Mouse (Mus musculus): ENCODE measurements around the gene Tbc1d10a. TPM values are rescaled to one million over a fixed set of nuclear protein-coding genes. Genes with fewer than 3 reads are reported as not detected.

The Tbc1d10a gene
- polyA plus RNA-seq, 1 experiment from 2014 or later: 13.6 TPM

GRCm38 (mm10) chr11:4190677-4191076 lies 4.1 kb downstream of the Tbc1d10a start:
- 82% methylated on average over 3 of the region's 3 CpGs for WGBS

GRCm38 (mm10) chr11:4192757-4193156 lies 6.2 kb downstream of the Tbc1d10a start:
- DNase-seq (ENCODE audit: low spot score) (no peak), ATAC-seq (replicated peaks; ENCODE audit: low FRiP score) (no peak)
- Histone ChIP-seq H3K4me3 (ENCODE audit: low read depth, low read length) (no peak overlapping the region), H3K4me2 (no peak overlapping the region), H3K9ac (ENCODE audit: low read depth, low read length) (no peak overlapping the region), H3K36me3 (ENCODE audit: control insufficient read depth, insufficient read depth, low read length) (no peaks in the 10 kb centered on the region), H3K4me1 (replicated peaks; ENCODE audit: control insufficient read depth, insufficient read depth, low read length) (peaks cover 5% of the 10 kb centered on the region; the same call in 1 of the 2 replicates), H3K27ac (ENCODE audit: low read depth, low read length) (no peak overlapping the region), H3K9me3 (ENCODE audit: control insufficient read depth, low read length) (no peaks in the 10 kb centered on the region), H3K27me3 (replicated peaks; ENCODE audit: control insufficient read depth, insufficient read depth, low read length) (no peaks in the 10 kb centered on the region)
- WGBS: 81% methylated on average over 3 of the region's 3 CpGs

More at GRCm38 (mm10) chr11:4190677-4191076, 4.1 kb downstream of the Tbc1d10a start:
- no peaks in the 10 kb centered on the region for H3K9me3 ChIP-seq (ENCODE audit: control insufficient read depth, low read length)
- no peak overlapping the region for H3K9ac ChIP-seq (ENCODE audit: low read depth, low read length)
- no peak overlapping the region for H3K4me2 ChIP-seq
- no peak overlapping the region for H3K27ac ChIP-seq (ENCODE audit: low read depth, low read length)
- H3K27me3 ChIP-seq (replicated peaks; ENCODE audit: control insufficient read depth, insufficient read depth, low read length): no peaks in the 10 kb centered on the region
- H3K36me3 ChIP-seq (ENCODE audit: control insufficient read depth, insufficient read depth, low read length): no peaks in the 10 kb centered on the region
- H3K4me1 ChIP-seq (replicated peaks; ENCODE audit: control insufficient read depth, insufficient read depth, low read length): peaks cover 12% of the 10 kb centered on the region
- ATAC-seq (replicated peaks; ENCODE audit: low FRiP score) (no peak), DNase-seq (ENCODE audit: low spot score) (no peak)
- H3K4me3 ChIP-seq (ENCODE audit: low read depth, low read length): no peak overlapping the region

GRCm38 (mm10) chr11:4193420-4193819 lies 6.8 kb downstream of the Tbc1d10a start:
- H3K27me3 ChIP-seq (replicated peaks; ENCODE audit: control insufficient read depth, insufficient read depth, low read length): no peaks in the 10 kb centered on the region
- no peaks in the 10 kb centered on the region for H3K9me3 ChIP-seq (ENCODE audit: control insufficient read depth, low read length)
- H3K4me3 ChIP-seq (ENCODE audit: low read depth, low read length): no peak overlapping the region
- no peaks in the 10 kb centered on the region for H3K36me3 ChIP-seq (ENCODE audit: control insufficient read depth, insufficient read depth, low read length)
- 0 out of 2 replicates have a peak, but pooled peaks cover 2% of the 10 kb centered on the region for H3K4me1 ChIP-seq (replicated peaks; ENCODE audit: control insufficient read depth, insufficient read depth, low read length)
- H3K27ac ChIP-seq (ENCODE audit: low read depth, low read length): no peak overlapping the region
- no peak for DNase-seq (ENCODE audit: low spot score)
- H3K9ac ChIP-seq (ENCODE audit: low read depth, low read length): no peak overlapping the region
- H3K4me2 ChIP-seq: no peak overlapping the region
- ATAC-seq (replicated peaks; ENCODE audit: low FRiP score): no peak

DNA sequence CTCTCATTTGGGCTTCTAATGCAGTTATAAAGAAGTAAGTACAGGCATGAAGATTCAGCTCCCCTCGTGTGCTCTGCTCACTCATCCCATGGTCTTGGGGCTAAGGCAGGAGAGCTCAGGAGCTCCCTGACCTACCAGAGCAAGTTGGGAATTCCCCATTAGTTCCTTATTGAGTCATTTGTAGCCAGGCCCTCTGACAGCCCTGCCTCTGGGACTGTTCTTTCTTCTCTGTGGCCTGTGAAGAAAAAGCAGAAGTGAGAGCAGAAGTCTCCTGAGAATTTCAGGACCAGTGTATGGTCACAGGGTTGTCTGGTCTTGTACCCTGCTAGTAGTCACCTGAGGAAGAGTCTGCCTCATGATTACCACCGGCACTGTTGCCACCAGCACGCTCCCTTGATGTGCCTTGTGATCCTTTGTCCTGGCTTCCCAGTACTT lies 9.0 kb downstream of the Tbc1d10a start:
- H3K9ac ChIP-seq (ENCODE audit: low read depth, low read length): no peak overlapping the region
- DNase-seq (ENCODE audit: low spot score): no peak
- H3K4me2 ChIP-seq: no peak overlapping the region
- no peak overlapping the region for H3K4me3 ChIP-seq (ENCODE audit: low read depth, low read length)
- H3K27ac ChIP-seq (ENCODE audit: low read depth, low read length): no peak overlapping the region
- no peaks in the 10 kb centered on the region for H3K36me3 ChIP-seq (ENCODE audit: control insufficient read depth, insufficient read depth, low read length)
- H3K27me3 ChIP-seq (replicated peaks; ENCODE audit: control insufficient read depth, insufficient read depth, low read length): no peaks in the 10 kb centered on the region
- ATAC-seq (replicated peaks; ENCODE audit: low FRiP score): no peak
- H3K9me3 ChIP-seq (ENCODE audit: control insufficient read depth, low read length): no peaks in the 10 kb centered on the region
- 0 out of 2 replicates have a peak, but pooled peaks cover 2% of the 10 kb centered on the region for H3K4me1 ChIP-seq (replicated peaks; ENCODE audit: control insufficient read depth, insufficient read depth, low read length)
- WGBS: 69% methylated on average over 3 of the region's 3 CpGs

GRCm38 (mm10) chr11:4196636-4197035 lies 10.0 kb downstream of the Tbc1d10a start:
- Histone ChIP-seq H3K4me2 (no peak overlapping the region), H3K4me1 (replicated peaks; ENCODE audit: control insufficient read depth, insufficient read depth, low read length) (no peaks in the 10 kb centered on the region), H3K9ac (ENCODE audit: low read depth, low read length) (no peak overlapping the region), H3K4me3 (ENCODE audit: low read depth, low read length) (no peak overlapping the region), H3K36me3 (ENCODE audit: control insufficient read depth, insufficient read depth, low read length) (no peaks in the 10 kb centered on the region), H3K27ac (ENCODE audit: low read depth, low read length) (no peak overlapping the region), H3K9me3 (ENCODE audit: control insufficient read depth, low read length) (no peaks in the 10 kb centered on the region), H3K27me3 (replicated peaks; ENCODE audit: control insufficient read depth, insufficient read depth, low read length) (no peaks in the 10 kb centered on the region)
- WGBS: 74% methylated on average over 8 of the region's 8 CpGs
- no peak for DNase-seq (ENCODE audit: low spot score)
- no peak for ATAC-seq (replicated peaks; ENCODE audit: low FRiP score)

GRCm38 (mm10) chr11:4197691-4198090 lies 11.1 kb downstream of the Tbc1d10a start:
- no peaks in the 10 kb centered on the region for H3K9me3 ChIP-seq (ENCODE audit: control insufficient read depth, low read length)
- H3K9ac ChIP-seq (ENCODE audit: low read depth, low read length): no peak overlapping the region
- H3K4me1 ChIP-seq (replicated peaks; ENCODE audit: control insufficient read depth, insufficient read depth, low read length): no peaks in the 10 kb centered on the region
- no peak overlapping the region for H3K4me2 ChIP-seq
- no peaks in the 10 kb centered on the region for H3K36me3 ChIP-seq (ENCODE audit: control insufficient read depth, insufficient read depth, low read length)
- DNase-seq (ENCODE audit: low spot score) (no peak), ATAC-seq (replicated peaks; ENCODE audit: low FRiP score) (no peak)
- no peaks in the 10 kb centered on the region for H3K27me3 ChIP-seq (replicated peaks; ENCODE audit: control insufficient read depth, insufficient read depth, low read length)
- 89% methylated on average over 1 of the region's 1 CpGs for WGBS
- no peak overlapping the region for H3K27ac ChIP-seq (ENCODE audit: low read depth, low read length)
- H3K4me3 ChIP-seq (ENCODE audit: low read depth, low read length): no peak overlapping the region

GRCm38 (mm10) chr11:4201981-4202700 lies 15.6 kb downstream of the Tbc1d10a start:
- no peak overlapping the region for H3K4me3 ChIP-seq (ENCODE audit: low read depth, low read length)
- H3K9ac ChIP-seq (ENCODE audit: low read depth, low read length): no peak overlapping the region
- DNase-seq (ENCODE audit: low spot score): no peak
- 85% methylated on average over 11 of the region's 11 CpGs for WGBS
- H3K27ac ChIP-seq (ENCODE audit: low read depth, low read length): no peak overlapping the region
- H3K4me1 ChIP-seq (replicated peaks; ENCODE audit: control insufficient read depth, insufficient read depth, low read length): peaks cover 7% of the 10 kb centered on the region
- H3K27me3 ChIP-seq (replicated peaks; ENCODE audit: control insufficient read depth, insufficient read depth, low read length): no peaks in the 10 kb centered on the region
- no peaks in the 10 kb centered on the region for H3K36me3 ChIP-seq (ENCODE audit: control insufficient read depth, insufficient read depth, low read length)
- no peaks in the 10 kb centered on the region for H3K9me3 ChIP-seq (ENCODE audit: control insufficient read depth, low read length)
- H3K4me2 ChIP-seq: no peak overlapping the region
- no peak for ATAC-seq (replicated peaks; ENCODE audit: low FRiP score)

GRCm38 (mm10) chr11:4202995-4203704 lies 16.6 kb downstream of the Tbc1d10a start:
- Histone ChIP-seq H3K4me2 (no peak overlapping the region), H3K36me3 (ENCODE audit: control insufficient read depth, insufficient read depth, low read length) (no peaks in the 10 kb centered on the region), H3K4me3 (ENCODE audit: low read depth, low read length) (no peak overlapping the region), H3K9ac (ENCODE audit: low read depth, low read length) (no peak overlapping the region), H3K4me1 (replicated peaks; ENCODE audit: control insufficient read depth, insufficient read depth, low read length) (peaks cover 7% of the 10 kb centered on the region), H3K27ac (ENCODE audit: low read depth, low read length) (0 out of 2 replicates have a peak overlapping the region, but pooled peaks have one; percentile 1), H3K27me3 (replicated peaks; ENCODE audit: control insufficient read depth, insufficient read depth, low read length) (no peaks in the 10 kb centered on the region), H3K9me3 (ENCODE audit: control insufficient read depth, low read length) (no peaks in the 10 kb centered on the region)
- 58% methylated on average over 12 of the region's 12 CpGs for WGBS
- ATAC-seq (replicated peaks; ENCODE audit: low FRiP score) (no peak), DNase-seq (ENCODE audit: low spot score) (no peak)

DNA sequence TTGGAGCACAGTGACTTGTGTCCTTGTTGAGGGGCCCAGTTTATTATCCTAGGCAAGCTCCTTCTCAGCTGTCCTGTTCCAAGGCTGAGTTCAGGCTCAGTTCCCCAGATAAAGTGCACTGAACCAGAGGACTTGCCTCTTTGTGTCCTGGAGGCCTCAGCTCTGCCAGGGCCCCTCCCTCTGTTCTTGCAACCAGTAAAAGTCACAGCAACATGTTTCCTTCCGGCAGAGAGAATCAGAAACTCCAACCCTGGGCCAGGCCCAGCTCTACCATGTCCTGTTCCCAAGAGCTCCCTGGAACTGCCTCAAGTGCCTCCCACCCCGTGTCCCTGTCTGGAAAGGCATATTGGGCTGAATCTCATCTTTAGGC lies 17.1 kb downstream of the Tbc1d10a start:
- H3K9ac ChIP-seq (ENCODE audit: low read depth, low read length): no peak overlapping the region
- no peaks in the 10 kb centered on the region for H3K9me3 ChIP-seq (ENCODE audit: control insufficient read depth, low read length)
- no peaks in the 10 kb centered on the region for H3K36me3 ChIP-seq (ENCODE audit: control insufficient read depth, insufficient read depth, low read length)
- H3K27me3 ChIP-seq (replicated peaks; ENCODE audit: control insufficient read depth, insufficient read depth, low read length): no peaks in the 10 kb centered on the region
- H3K4me1 ChIP-seq (replicated peaks; ENCODE audit: control insufficient read depth, insufficient read depth, low read length): peaks cover 7% of the 10 kb centered on the region
- ATAC-seq (replicated peaks; ENCODE audit: low FRiP score): no peak
- no peak overlapping the region for H3K4me3 ChIP-seq (ENCODE audit: low read depth, low read length)
- no peak for DNase-seq (ENCODE audit: low spot score)
- no peak overlapping the region for H3K4me2 ChIP-seq
- no peak overlapping the region for H3K27ac ChIP-seq (ENCODE audit: low read depth, low read length)
- 54% methylated on average over 2 of the region's 2 CpGs for WGBS

Measured in liver, embryonic 11.5 days (tissue).